Mouse (Mus musculus) ES-E14 (cell line): ENCODE results near the gene Sult2a4. TPM values are rescaled to one million over a fixed set of nuclear protein-coding genes. Genes with fewer than 3 reads are reported as not detected.
"Not testable (repeated sequence)": the region's sequence is repeated elsewhere in the genome, so short reads cannot be mapped to it uniquely, and the experiment has no call there.

Experiments
- DNase-seq: peaks from one replicate; pipeline ENCODE4 v3.0.0-alpha.2; 2013; ENCODE audit warnings: low read depth, low spot score
- H3K27ac ChIP-seq: 2 replicates; pipeline ENCODE4 v1.5.1; 2012; ENCODE audit warnings: low read depth, mild to moderate bottlenecking, low read length, moderate library complexity, mixed read lengths; ENCODE audit not compliant: poor library complexity, insufficient read depth, severe bottlenecking
- H3K36me3 ChIP-seq: 2 replicates; pipeline ENCODE4 v1.6.1; 2012; ENCODE audit warnings: mild to moderate bottlenecking, low read length, moderate library complexity, mixed read lengths; ENCODE audit not compliant: control insufficient read depth, poor library complexity, insufficient read depth, severe bottlenecking
- H3K4me1 ChIP-seq, 2 experiments: fragments of 150-350 bp in 1 of 2; sonication (generic) in 1 of 2; 2 replicates each; pipeline ENCODE4 v1.6.1; 2012; ENCODE audit warnings: low read length in 2 of 2, mild to moderate bottlenecking in 1 of 2, mixed read lengths in 1 of 2; ENCODE audit not compliant: control insufficient read depth in 2 of 2, insufficient read depth in 2 of 2, poor library complexity in 1 of 2
- H3K4me3 ChIP-seq, 2 experiments: fragments of 150-350 bp in 1 of 2; sonication (generic) in 1 of 2; 2 replicates each; pipeline ENCODE4 v1.5.1; 2012; ENCODE audit warnings: low read length in 2 of 2, low read depth in 1 of 2, mild to moderate bottlenecking in 1 of 2, mixed read lengths in 1 of 2; ENCODE audit not compliant: insufficient read depth in 1 of 2, poor library complexity in 1 of 2, severe bottlenecking in 1 of 2
- H3K9ac ChIP-seq: 2 replicates; pipeline ENCODE4 v1.6.1; 2012; ENCODE audit warnings: low read depth, mild to moderate bottlenecking, low read length, mixed read lengths; ENCODE audit not compliant: poor library complexity, insufficient read depth, severe bottlenecking
- H3K9me3 ChIP-seq: fragments of 150-350 bp; sonication (generic); 2 replicates; pipeline ENCODE4 v1.6.1; 2012; ENCODE audit warnings: low read depth, mild to moderate bottlenecking, low read length; ENCODE audit not compliant: control insufficient read depth, insufficient read depth
- ZNF384 ChIP-seq: IDR thresholded peaks from 2 replicates; pipeline ENCODE4 v1.6.1; 2012; ENCODE audit warnings: low read depth, low read length, inconsistent platforms
- in situ Hi-C, 2 experiments: fragments of 600-800 bp; cut with MboI; formaldehyde crosslinking; loops; one replicate each; pipeline ENCODE4 v1.15.1; 2025; ENCODE audit warnings: low sequenced_read_pairs in 2 of 2, inconsistent platforms in 1 of 2; ENCODE audit not compliant: unreplicated experiment in 2 of 2
- total RNA-seq: library from RNA; depleted of rRNA; stranded (reverse); fragments of 300-350 nt; gene quantifications from 2 replicates; pipeline ENCODE4 v1.2.3, GENCODE M21; 2012; rRNA removed

Gene Sult2a4
- 0.32 TPM in 1 of 2 replicates, not detected in the other for total RNA-seq

GRCm38 (mm10) chr7:13989507-13989906, at the start of gene Sult2a4:
Gene Sult2a4, minus strand, starts transcription at chr7:13989607.
- Histone ChIP-seq H3K9ac (peak within 1 kb of the TSS; percentile 70), H3K4me3 (peak within 1 kb of the TSS; percentile 50 to 64)
- DNase-seq, in situ Hi-C loops, H3K36me3 ChIP-seq, H3K9me3 ChIP-seq, H3K4me1 ChIP-seq, H3K27ac ChIP-seq: not testable (repeated sequence)

GRCm38 (mm10) chr7:14030831-14031230, 41.4 kb upstream of the Sult2a4 start:
- H3K27ac ChIP-seq, H3K9ac ChIP-seq, H3K9me3 ChIP-seq, H3K4me1 ChIP-seq, H3K4me3 ChIP-seq, H3K36me3 ChIP-seq, DNase-seq: not testable (repeated sequence)
- in situ Hi-C loops, result loop anchor here in 1 of 2 experiments (25.0 kb wide), 1 partner anchor 106 kb away; no protein-coding TSS in a partner anchor

GRCm38 (mm10) chr7:14013083-14013482, 23.7 kb upstream of the Sult2a4 start:
- no peak for TF ChIP-seq ZNF384
- no peak overlapping the region for H3K9ac ChIP-seq
- H3K9me3 ChIP-seq, result no peaks in the 10 kb centered on the region; the same call in 1 of the 2 replicates
- no peak overlapping the region for H3K27ac ChIP-seq
- in situ Hi-C loops, result no loop called here
- H3K4me3 ChIP-seq, result no peak overlapping the region
- no peaks in the 10 kb centered on the region for H3K36me3 ChIP-seq
- no peak for DNase-seq
- H3K4me1 ChIP-seq, result no peaks in the 10 kb centered on the region

- H3K27ac ChIP-seq, H3K4me3 ChIP-seq, H3K9ac ChIP-seq, H3K9me3 ChIP-seq, in situ Hi-C loops, H3K36me3 ChIP-seq, H3K4me1 ChIP-seq: not testable (repeated sequence)
- peak; percentile 48 for DNase-seq
These were observed 21.3 kb upstream of the Sult2a4 start for GRCm38 (mm10) chr7:14010686-14011085.

Other genes starting within 250 kb of the Sult2a4 start
- not detected in 2 replicates for gene Sult2a1, start 152.2 kb downstream of the Sult2a4 start, total RNA-seq
- not detected in 2 replicates for gene Sult2a3, start 133.4 kb upstream of the Sult2a4 start, total RNA-seq